Mouse (Mus musculus) kidney, adult 2 months (tissue): ENCODE results near the gene Spib. TPM values are rescaled to one million over a fixed set of nuclear protein-coding genes. Genes with fewer than 3 reads are reported as not detected.

Experiments used
- DNase-seq: peaks from one replicate; pipeline ENCODE4 v3.0.0; 2021
- H3K27ac ChIP-seq: fragments of 200-500 bp; 2 replicates; pipeline ENCODE4 v1.5.1; 2012; ENCODE audit warnings: low read depth, low read length, control low read depth, inconsistent platforms; ENCODE audit not compliant: insufficient read depth
- H3K27me3 ChIP-seq: fragments of 200-500 bp; replicated peaks from 2 replicates; pipeline ENCODE4 v1.6.1; 2012; ENCODE audit warnings: mild to moderate bottlenecking, moderate library complexity, low read length, inconsistent platforms; ENCODE audit not compliant: control insufficient read depth, insufficient read depth
- H3K36me3 ChIP-seq: fragments of 200-500 bp; 2 replicates; pipeline ENCODE4 v1.6.1; 2012; ENCODE audit warnings: mild to moderate bottlenecking, moderate library complexity, low read length, inconsistent platforms; ENCODE audit not compliant: control insufficient read depth, insufficient read depth
- H3K4me1 ChIP-seq: fragments of 200-500 bp; 2 replicates; pipeline ENCODE4 v1.6.1; 2011; ENCODE audit warnings: low read length; ENCODE audit not compliant: control insufficient read depth, insufficient read depth
- H3K4me3 ChIP-seq: fragments of 200-500 bp; 2 replicates; pipeline ENCODE4 v1.5.1; 2011; ENCODE audit warnings: mild to moderate bottlenecking, low read depth, low read length, control low read depth; ENCODE audit not compliant: insufficient read depth
- CTCF ChIP-seq: fragments of 200-500 bp; conservative IDR thresholded peaks from 2 replicates; pipeline ENCODE4 v1.5.1; 2011; ENCODE audit warnings: low read depth, mild to moderate bottlenecking, control low read depth, low read length, moderate library complexity, mixed read lengths; ENCODE audit not compliant: insufficient read depth, insufficient read length
- POLR2A ChIP-seq: fragments of 200-500 bp; IDR thresholded peaks from one replicate; pipeline ENCODE4 v1.6.1; 2011; ENCODE audit warnings: low read depth, low read length, control low read depth
- WGBS: fragments of 180-500 bp; shearing (Covaris S2); methylation state at CpG from one replicate; pipeline ENCODE4 v1.1.7; 2018; 5-methylcytosine and 5-hydroxymethylcytosine counted together
- polyA plus RNA-seq: library from polyadenylated mRNA; depleted of rRNA; stranded (reverse); fragments of >200 nt; gene quantifications from 2 replicates; pipeline ENCODE4 v1.2.3, GENCODE M21; 2012

The Spib gene
- polyA plus RNA-seq, 1 experiment: 8.3 TPM

- Histone ChIP-seq H3K27me3 (no peaks in the 10 kb centered on the region), H3K36me3 (no peaks in the 10 kb centered on the region), H3K27ac (no peak overlapping the region), H3K4me1 (no peaks in the 10 kb centered on the region), H3K4me3 (no peak overlapping the region)
- WGBS: 77% methylated on average over 29 of the region's 29 CpGs
- TF ChIP-seq POLR2A (no peak), CTCF (no peak)
- no peak for DNase-seq
These were observed 1.3 kb upstream of the Spib start for GRCm38 (mm10) chr7:44532918-44533745.

DNA sequence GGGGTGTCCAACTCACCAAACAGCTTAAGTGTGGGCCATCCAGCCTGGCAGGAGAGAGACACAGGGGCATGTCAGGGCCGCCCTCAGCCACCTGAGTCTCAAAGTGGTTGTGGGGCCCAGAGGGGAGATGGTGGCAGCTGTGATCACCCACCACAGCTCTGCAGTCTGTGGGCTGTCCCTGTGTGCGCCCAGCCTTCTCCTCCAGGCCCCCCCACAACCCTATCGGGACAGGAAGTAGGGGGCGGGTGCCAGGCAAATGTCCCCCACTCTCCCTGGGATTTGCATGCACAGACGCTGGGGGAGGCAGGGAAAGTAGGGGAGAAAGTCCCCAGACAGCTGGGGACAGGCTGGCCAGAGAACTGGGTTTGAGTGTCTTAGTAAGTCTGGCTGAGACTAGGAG is 664 bp downstream of the Spib start:
- no peak for DNase-seq
- Histone ChIP-seq H3K36me3 (no peaks in the 10 kb centered on the region), H3K4me1 (no peaks in the 10 kb centered on the region; the same call in 1 of the 2 replicates), H3K27me3 (no peaks in the 10 kb centered on the region), H3K27ac (no peak overlapping the region), H3K4me3 (no peak overlapping the region)
- TF ChIP-seq POLR2A (no peak), CTCF (no peak)
- WGBS: 37% methylated on average over 5 of the region's 5 CpGs

DNA sequence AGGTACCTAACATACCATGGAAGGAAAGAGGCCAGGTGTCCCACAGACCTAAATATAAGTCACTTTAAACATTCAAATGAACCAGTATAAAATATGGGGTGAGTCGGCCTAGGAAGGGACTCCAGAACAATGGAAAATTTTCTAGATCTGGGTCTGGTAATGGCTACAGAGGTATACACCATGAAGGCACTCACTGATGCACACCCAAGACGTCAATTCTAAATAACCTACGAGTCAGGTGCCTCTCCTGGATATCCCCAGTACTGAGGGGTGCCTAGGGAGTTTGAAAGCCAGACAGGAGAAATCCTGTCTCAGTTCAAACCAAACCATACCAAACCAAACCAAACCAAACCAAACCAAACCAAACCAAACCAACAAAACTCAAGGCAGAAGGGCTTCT is 1.4 kb downstream of the Spib start:
- Histone ChIP-seq H3K27me3 (no peaks in the 10 kb centered on the region), H3K36me3 (no peaks in the 10 kb centered on the region), H3K4me3 (no peak overlapping the region), H3K4me1 (no peaks in the 10 kb centered on the region; the same call in 1 of the 2 replicates), H3K27ac (no peak overlapping the region)
- no peak for TF ChIP-seq CTCF
- no peak for TF ChIP-seq POLR2A
- 80% methylated on average over 3 of the region's 3 CpGs for WGBS
- DNase-seq: no peak

DNA sequence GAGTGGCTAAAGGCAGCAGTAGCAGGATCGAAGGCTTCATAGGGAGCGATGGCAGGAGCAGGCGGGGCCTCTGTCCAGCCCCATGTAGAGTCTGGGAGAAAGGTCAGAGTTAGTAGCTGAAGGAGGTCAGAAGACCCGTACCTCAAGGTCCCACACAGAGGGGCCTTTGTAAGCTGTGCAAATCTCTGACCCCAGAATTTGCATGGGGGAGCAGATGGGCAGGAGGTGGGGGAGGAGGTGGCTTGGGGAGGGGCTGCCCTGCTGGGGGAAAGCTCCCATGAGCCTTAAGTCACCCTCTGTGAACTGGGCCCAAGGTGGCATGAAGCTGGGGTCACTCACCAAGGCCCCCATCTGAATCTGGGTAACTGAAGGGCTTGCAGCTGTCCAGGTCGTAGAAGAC is 2.4 kb downstream of the Spib start:
- Histone ChIP-seq H3K4me3 (no peak overlapping the region), H3K27me3 (no peaks in the 10 kb centered on the region), H3K4me1 (no peaks in the 10 kb centered on the region; the same call in 1 of the 2 replicates), H3K36me3 (no peaks in the 10 kb centered on the region), H3K27ac (no peak overlapping the region)
- DNase-seq: no peak
- 83% methylated on average over 5 of the region's 5 CpGs for WGBS
- no peak for TF ChIP-seq CTCF
- no peak for TF ChIP-seq POLR2A

DNA sequence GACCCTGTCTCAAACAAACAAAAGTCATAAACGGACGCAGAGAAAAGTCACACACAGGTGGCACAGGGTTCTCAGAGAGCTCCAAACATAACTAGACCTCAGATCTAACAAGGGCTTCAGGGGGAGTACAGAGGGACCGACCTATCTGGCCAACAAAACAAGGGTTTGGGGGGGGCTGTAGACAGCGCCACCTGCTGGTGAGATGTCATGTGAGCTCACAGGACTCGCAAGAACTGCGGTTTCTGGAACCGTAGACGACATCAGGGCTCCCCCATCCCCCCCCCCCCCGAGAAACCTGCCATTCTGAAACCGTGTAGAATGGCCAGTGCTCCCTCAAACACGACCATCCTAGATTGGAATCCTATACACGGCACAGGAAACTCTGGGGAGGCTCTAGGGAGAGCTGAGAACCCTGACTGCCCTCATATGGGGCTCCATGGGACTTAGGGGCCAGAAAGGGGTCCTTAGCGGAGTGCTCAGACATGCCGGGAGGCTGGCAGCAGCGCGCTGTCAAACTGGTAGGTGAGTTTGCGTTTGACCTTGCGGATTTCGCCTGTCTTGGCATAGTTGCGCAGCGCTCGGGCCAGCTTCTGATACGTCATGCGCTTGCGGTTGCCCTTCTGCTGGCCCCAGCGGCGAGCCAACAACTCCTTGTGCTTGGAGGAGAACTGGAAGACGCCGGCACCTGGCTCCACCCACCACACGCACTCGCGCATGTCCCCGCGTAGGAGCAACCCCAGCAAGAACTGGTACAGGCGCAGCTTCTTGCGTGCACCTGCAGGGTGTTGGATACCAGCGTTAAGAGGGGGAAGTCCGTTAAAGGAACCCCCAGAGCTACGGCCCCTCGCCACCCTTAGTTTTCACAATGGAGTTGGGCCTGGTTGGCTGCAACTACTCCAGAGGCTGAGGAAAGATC is 4.1 kb downstream of the Spib start:
- Histone ChIP-seq H3K27ac (peak overlapping the region; percentile 79), H3K4me3 (peak overlapping the region; percentile 40), H3K36me3 (no peaks in the 10 kb centered on the region), H3K4me1 (no peaks in the 10 kb centered on the region; the same call in 1 of the 2 replicates), H3K27me3 (no peaks in the 10 kb centered on the region)
- 6% methylated on average over 40 of the region's 40 CpGs for WGBS
- DNase-seq: peak; percentile 90
- peak; percentile 36 for TF ChIP-seq POLR2A
- TF ChIP-seq CTCF: peak; percentile 72

GRCm38 (mm10) chr7:44526414-44527154 is 5.3 kb downstream of the Spib start:
- no peak for DNase-seq

More at GRCm38 (mm10) chr7:44526414-44527154, 5.3 kb downstream of the Spib start:
- whole genome bisulfite sequencing: 92% methylated on average over 14 of the region's 14 CpGs
- Histone ChIP-seq H3K4me3 (no peak overlapping the region), H3K27ac (no peak overlapping the region), H3K27me3 (no peaks in the 10 kb centered on the region), H3K4me1 (no peaks in the 10 kb centered on the region; the same call in 1 of the 2 replicates), H3K36me3 (no peaks in the 10 kb centered on the region)
- no peak for TF ChIP-seq POLR2A
- TF ChIP-seq CTCF: no peak
